Mouse (Mus musculus) hindbrain, embryonic 10.5 days (tissue): ENCODE measurements around the gene Trat1. TPM values are rescaled to one million over a fixed set of nuclear protein-coding genes. Genes with fewer than 3 reads are reported as not detected.

Experiments
- DNase-seq: peaks from one replicate; pipeline ENCODE4 v3.0.0-alpha.2; 2017; ENCODE audit warnings: low spot score
- H3K27ac ChIP-seq: fragments of 300-500 bp; sonication (generic); 2 replicates; pipeline ENCODE4 v1.5.1; 2016; ENCODE audit warnings: mild to moderate bottlenecking, moderate library complexity
- H3K27me3 ChIP-seq: fragments of 300-500 bp; sonication (generic); 2 replicates; pipeline ENCODE4 v1.6.1; 2016; ENCODE audit warnings: mild to moderate bottlenecking; ENCODE audit not compliant: poor library complexity, insufficient read depth, severe bottlenecking
- H3K36me3 ChIP-seq: fragments of 300-500 bp; sonication (generic); 2 replicates; pipeline ENCODE4 v1.6.1; 2016; ENCODE audit warnings: mild to moderate bottlenecking, moderate library complexity
- H3K4me1 ChIP-seq: fragments of 300-500 bp; sonication (generic); replicated peaks from 2 replicates; pipeline ENCODE4 v1.6.1; 2016; ENCODE audit warnings: mild to moderate bottlenecking
- H3K4me3 ChIP-seq: fragments of 300-500 bp; sonication (generic); 2 replicates; pipeline ENCODE4 v1.5.1; 2016; ENCODE audit warnings: mild to moderate bottlenecking, moderate library complexity
- H3K9me3 ChIP-seq: fragments of 300-500 bp; sonication (generic); 2 replicates; pipeline ENCODE4 v1.6.1; 2016; ENCODE audit warnings: mild to moderate bottlenecking, moderate library complexity
- WGBS: fragments of 180-500 bp; shearing (Covaris S2); methylation state at CpG from one replicate; pipeline ENCODE4 v1.1.7; 2016; 5-methylcytosine and 5-hydroxymethylcytosine counted together
- polyA plus RNA-seq: library from polyadenylated mRNA; unstranded; fragments of >200 nt; fragmentation: Nextera tagmentation; extraction: Ambion mirVana; gene quantifications from 2 replicates; pipeline ENCODE4 v1.2.1, GENCODE M21; 2016

Gene Trat1
- polyA plus RNA-seq, 1 experiment from 2014 or later = not detected

GRCm38 (mm10) chr16:48760643-48761481 is 11.0 kb downstream of the Trat1 start:
- Histone ChIP-seq H3K4me3 (no peak overlapping the region), H3K27me3 (no peaks in the 10 kb centered on the region), H3K4me1 (no peaks in the 10 kb centered on the region), H3K9me3 (no peaks in the 10 kb centered on the region), H3K27ac (no peak overlapping the region), H3K36me3 (no peaks in the 10 kb centered on the region)
- no peak for DNase-seq
- WGBS = 84% methylated on average over 17 of the region's 17 CpGs

GRCm38 (mm10) chr16:48750145-48750827 is 21.5 kb downstream of the Trat1 start:
- Histone ChIP-seq H3K27me3 (peaks cover 5% of the 10 kb centered on the region; the same call in 1 of the 2 replicates), H3K9me3 (no peaks in the 10 kb centered on the region), H3K4me3 (peak overlapping the region; percentile 37), H3K4me1 (peaks cover 8% of the 10 kb centered on the region; the same call in 1 of the 2 replicates), H3K27ac (no peak overlapping the region), H3K36me3 (no peaks in the 10 kb centered on the region)
- 11% methylated on average over 26 of the region's 26 CpGs for WGBS
- peak; percentile 12 for DNase-seq

GRCm38 (mm10) chr16:48745418-48745817 is 26.4 kb downstream of the Trat1 start:
- peaks cover 5% of the 10 kb centered on the region; the same call in 1 of the 2 replicates for H3K4me1 ChIP-seq
- H3K27me3 ChIP-seq = 0 out of 2 replicates have a peak, but pooled peaks cover 3% of the 10 kb centered on the region
- no peaks in the 10 kb centered on the region for H3K36me3 ChIP-seq
- no peak overlapping the region for H3K4me3 ChIP-seq
- WGBS = 80% methylated on average over 2 of the region's 2 CpGs
- no peak for DNase-seq
- no peaks in the 10 kb centered on the region for H3K9me3 ChIP-seq
- no peak overlapping the region for H3K27ac ChIP-seq

- no peak overlapping the region for H3K27ac ChIP-seq
- 0 out of 2 replicates have a peak, but pooled peaks cover under 1% of the 10 kb centered on the region for H3K27me3 ChIP-seq
- H3K36me3 ChIP-seq = no peaks in the 10 kb centered on the region
- H3K4me3 ChIP-seq = no peak overlapping the region
- peaks cover 1% of the 10 kb centered on the region; the same call in 1 of the 2 replicates for H3K4me1 ChIP-seq
- no peaks in the 10 kb centered on the region for H3K9me3 ChIP-seq
- 80% methylated on average over 2 of the region's 2 CpGs for WGBS
- DNase-seq = no peak
These were observed 26.8 kb downstream of the Trat1 start for GRCm38 (mm10) chr16:48745011-48745410.

- H3K4me1 ChIP-seq = no peaks in the 10 kb centered on the region
- 82% methylated on average over 3 of the region's 3 CpGs for WGBS
- no peaks in the 10 kb centered on the region for H3K9me3 ChIP-seq
- no peak for DNase-seq
- no peaks in the 10 kb centered on the region for H3K27me3 ChIP-seq
- no peak overlapping the region for H3K4me3 ChIP-seq
- no peak overlapping the region for H3K27ac ChIP-seq
- H3K36me3 ChIP-seq = no peaks in the 10 kb centered on the region
These were observed 30.3 kb downstream of the Trat1 start for GRCm38 (mm10) chr16:48741549-48741948.

GRCm38 (mm10) chr16:48739974-48740373 is 31.8 kb downstream of the Trat1 start:
- H3K4me1 ChIP-seq = no peaks in the 10 kb centered on the region
- H3K27ac ChIP-seq = no peak overlapping the region
- no peaks in the 10 kb centered on the region for H3K9me3 ChIP-seq
- no peaks in the 10 kb centered on the region for H3K27me3 ChIP-seq
- no peak for DNase-seq
- 89% methylated on average over 6 of the region's 6 CpGs for WGBS
- no peaks in the 10 kb centered on the region for H3K36me3 ChIP-seq
- H3K4me3 ChIP-seq = no peak overlapping the region

- Histone ChIP-seq H3K27ac (no peak overlapping the region), H3K4me3 (no peak overlapping the region), H3K27me3 (no peaks in the 10 kb centered on the region), H3K9me3 (no peaks in the 10 kb centered on the region), H3K36me3 (no peaks in the 10 kb centered on the region), H3K4me1 (no peaks in the 10 kb centered on the region)
- 88% methylated on average over 2 of the region's 2 CpGs for WGBS
- no peak for DNase-seq
These were observed 33.4 kb downstream of the Trat1 start for GRCm38 (mm10) chr16:48738429-48738828.

- H3K4me3 ChIP-seq = no peak overlapping the region
- no peak for DNase-seq
- H3K9me3 ChIP-seq = no peaks in the 10 kb centered on the region
- no peaks in the 10 kb centered on the region for H3K27me3 ChIP-seq
- H3K27ac ChIP-seq = no peak overlapping the region
- no peaks in the 10 kb centered on the region for H3K4me1 ChIP-seq
- no peaks in the 10 kb centered on the region for H3K36me3 ChIP-seq
- 93% methylated on average over 3 of the region's 3 CpGs for WGBS
These were observed 34.9 kb downstream of the Trat1 start for GRCm38 (mm10) chr16:48736890-48737289.

- Histone ChIP-seq H3K9me3 (no peaks in the 10 kb centered on the region), H3K27ac (no peak overlapping the region), H3K4me1 (no peaks in the 10 kb centered on the region), H3K4me3 (no peak overlapping the region), H3K27me3 (no peaks in the 10 kb centered on the region), H3K36me3 (no peaks in the 10 kb centered on the region)
- DNase-seq = no peak
- 93% methylated on average over 3 of the region's 3 CpGs for WGBS
These were observed 51.6 kb downstream of the Trat1 start for GRCm38 (mm10) chr16:48720259-48720658.

GRCm38 (mm10) chr16:48719679-48720078 is 52.1 kb downstream of the Trat1 start:
- no peaks in the 10 kb centered on the region for H3K27me3 ChIP-seq
- no peaks in the 10 kb centered on the region for H3K9me3 ChIP-seq
- WGBS = 80% methylated on average over 3 of the region's 3 CpGs
- no peak overlapping the region for H3K4me3 ChIP-seq
- no peaks in the 10 kb centered on the region for H3K36me3 ChIP-seq
- no peaks in the 10 kb centered on the region for H3K4me1 ChIP-seq
- no peak overlapping the region for H3K27ac ChIP-seq
- DNase-seq = no peak

- H3K4me1 ChIP-seq = no peaks in the 10 kb centered on the region
- H3K4me3 ChIP-seq = no peak overlapping the region
- H3K27me3 ChIP-seq = no peaks in the 10 kb centered on the region
- no peaks in the 10 kb centered on the region for H3K9me3 ChIP-seq
- no peaks in the 10 kb centered on the region for H3K36me3 ChIP-seq
- no peak overlapping the region for H3K27ac ChIP-seq
- DNase-seq = no peak
These were observed 55.5 kb downstream of the Trat1 start for GRCm38 (mm10) chr16:48716343-48716742.

GRCm38 (mm10) chr16:48701896-48702295 is 69.9 kb downstream of the Trat1 start:
- no peak overlapping the region for H3K4me3 ChIP-seq
- H3K4me1 ChIP-seq = no peaks in the 10 kb centered on the region
- H3K27ac ChIP-seq = no peak overlapping the region
- no peaks in the 10 kb centered on the region for H3K9me3 ChIP-seq
- WGBS = 89% methylated on average over 3 of the region's 3 CpGs
- H3K27me3 ChIP-seq = no peaks in the 10 kb centered on the region
- no peak for DNase-seq
- H3K36me3 ChIP-seq = no peaks in the 10 kb centered on the region
